In genomic region chr19:5878362-5878722, GRCm38 (mm10) we compare ENCODE assay signal across 9 mouse cellular contexts. TPM values are rescaled to one million over a fixed set of nuclear protein-coding genes. Genes with fewer than 3 reads are reported as not detected.
DNase-seq lines count a peak whose midpoint lies in the region; ATAC-seq and TF ChIP-seq lines count a peak whose summit lies in the region.
"Had no signal": no experiment of that assay in that cellular context is flagged by ENCODE, and none has a peak within 500 bp of the region (broad histone marks: within the 10 kb centered on the region; RNA-seq: fewer than 3 reads in every experiment).

No protein-coding gene starts in this region.

- no peaks in the 10 kb centered on the region for H3K36me3 ChIP-seq in intestine, postnatal 0 days (ENCODE audit: control insufficient read depth, insufficient read depth)

- no peak for TF ChIP-seq POLR2A in lung, adult 2 months (IDR thresholded peaks at IDR 0.05; ENCODE audit: borderline replicate concordance, extremely low read depth, low read depth, low read length)

- WGBS in intestine, postnatal 0 days = 38% methylated on average over 7 of the region's 7 CpGs
- WGBS in lung, adult 2 months = 14% methylated on average over 7 of the region's 7 CpGs

- no peaks in the 10 kb centered on the region for H3K9me3 ChIP-seq in intestine, postnatal 0 days (ENCODE audit: control insufficient read depth)

- intact Hi-C loops in gastrocnemius, adult 2 months (cut with DNase I) = loop anchor here (2.0 kb wide), 1 partner anchor 86 kb away; no protein-coding TSS in a partner anchor
- intact Hi-C loops in gastrocnemius, postnatal 36 days (cut with DNase I) = loop anchor here (2.0 kb wide), 1 partner anchor 90 kb away; no protein-coding TSS in a partner anchor

- DNase-seq in gastrocnemius, adult 2 months = peak; percentile 62
- no peak for DNase-seq in gastrocnemius, postnatal 36 days
- DNase-seq in adrenal gland, postnatal 14 days = peak; percentile 92
- peak; percentile 60 for DNase-seq in lung, adult 2 months
- DNase-seq in testis, postnatal 14 days (ENCODE audit: low spot score) = peak; percentile 82

- no peak for ATAC-seq in intestine, postnatal 0 days
- no peak for ATAC-seq in frontal cortex, adult (ENCODE audit: low TSS enrichment)
- ATAC-seq in erythroblast, adult 5-6 weeks (replicated peaks; ENCODE audit: low FRiP score, poor library complexity, severe bottlenecking) = no peak

- no peak overlapping the region; the same call in 1 of the 2 replicates for H3K9ac ChIP-seq in intestine, postnatal 0 days (ENCODE audit: low read depth, low read length)

- H3K4me1 ChIP-seq in intestine, postnatal 0 days (replicated peaks; ENCODE audit: control insufficient read depth, insufficient read depth, low read length) = peaks cover 2% of the 10 kb centered on the region; the same call in 1 of the 2 replicates
- peaks cover 9% of the 10 kb centered on the region for H3K4me1 ChIP-seq in lung, adult 2 months (ENCODE audit: control insufficient read depth, insufficient read depth, low read length)

- H3K27me3 ChIP-seq in intestine, postnatal 0 days (replicated peaks; ENCODE audit: control insufficient read depth, insufficient read depth, low read length) = no peaks in the 10 kb centered on the region

- TF ChIP-seq CTCF in gastrocnemius, adult 2 months (IDR thresholded peaks at IDR 0.05) = no peak
- no peak for TF ChIP-seq CTCF in intestine, postnatal 0 days (IDR thresholded peaks at IDR 0.05; ENCODE audit: low read depth)
- TF ChIP-seq CTCF in lung, adult 2 months (IDR thresholded peaks at IDR 0.05; ENCODE audit: insufficient read depth, low read length) = no peak

- peak overlapping the region; percentile 68 for H3K4me3 ChIP-seq in gastrocnemius, adult 2 months
- H3K4me3 ChIP-seq in intestine, postnatal 0 days (ENCODE audit: low read depth, low read length) = no peak overlapping the region
- no peak overlapping the region for H3K4me3 ChIP-seq in lung, adult 2 months (replicated peaks; ENCODE audit: extremely low read depth, low read depth, low read length)
- H3K4me3 ChIP-seq: erythroblast, embryonic 14.5 days had no signal

- H3K27ac ChIP-seq in gastrocnemius, adult 2 months = peak overlapping the region; percentile 84
- H3K27ac ChIP-seq in intestine, postnatal 0 days (ENCODE audit: low read depth, low read length) = no peak overlapping the region

- 0 out of 2 replicates have a peak overlapping the region, but pooled peaks have one; percentile 21 for H3K4me2 ChIP-seq in intestine, postnatal 0 days (replicated peaks; ENCODE audit: low read depth)

RNA-seq across cellular contexts. Expression of gene Slc25a45, which starts 0.7 kb away (rescaled TPM):
- total RNA-seq in gastrocnemius, adult 2 months (2021) = under 1 TPM; 0.79 to 0.84 TPM
- 1 to 10 TPM in 1 of 2 experiments, under 1 TPM in 1; 0.99 to 1.0 TPM for total RNA-seq in gastrocnemius, postnatal 36 days (2021)
- 14.7 and 16.5 TPM in 2 replicates for total RNA-seq in adrenal gland, postnatal 14 days (2021)
- polyA plus RNA-seq in intestine, postnatal 0 days (2015; fragmentation: Nextera tagmentation; extraction: Ambion mirVana) = 3.8 and 4.0 TPM in 2 replicates
- 24.5 and 26.0 TPM in 2 replicates for polyA plus RNA-seq in lung, adult 2 months (2012; rRNA removed)
- total RNA-seq in erythroblast, adult 5-6 weeks (2015; ENCODE audit: low replicate concordance) = 14.0 and 14.6 TPM in 2 replicates
- total RNA-seq in erythroblast, adult 5-6 weeks (2017; ENCODE audit: low replicate concordance) = 10.0 and 11.3 TPM in 2 replicates
- polyA plus RNA-seq: erythroblast, embryonic 14.5 days had no signal

RNA-seq across cellular contexts. Expression of gene Frmd8, which starts 3.3 kb away (rescaled TPM):
- 1 to 10 TPM; 3.4 to 4.0 TPM for total RNA-seq in gastrocnemius, adult 2 months (2021)
- 1 to 10 TPM; 4.5 to 5.0 TPM for total RNA-seq in gastrocnemius, postnatal 36 days (2021)
- 26.0 and 34.5 TPM in 2 replicates for total RNA-seq in adrenal gland, postnatal 14 days (2021)
- polyA plus RNA-seq in intestine, postnatal 0 days (2015; fragmentation: Nextera tagmentation; extraction: Ambion mirVana) = 21.7 and 24.0 TPM in 2 replicates
- polyA plus RNA-seq in lung, adult 2 months (2012; rRNA removed) = 32.1 and 37.8 TPM in 2 replicates
- total RNA-seq in erythroblast, adult 5-6 weeks (2015; ENCODE audit: low replicate concordance) = 5.4 and 6.0 TPM in 2 replicates
- total RNA-seq in erythroblast, adult 5-6 weeks (2017; ENCODE audit: low replicate concordance) = 4.2 and 6.8 TPM in 2 replicates

RNA-seq across cellular contexts. Expression of gene Tigd3, which starts 15.6 kb away (rescaled TPM):
- under 1 TPM; 0.10 to 0.20 TPM for total RNA-seq in gastrocnemius, adult 2 months (2021)
- under 1 TPM in 1 of 2 experiments, not detected in 1; 0.20 TPM for total RNA-seq in gastrocnemius, postnatal 36 days (2021)
- total RNA-seq in adrenal gland, postnatal 14 days (2021) = 1.4 and 1.7 TPM in 2 replicates
- 1.0 and 1.2 TPM in 2 replicates for polyA plus RNA-seq in intestine, postnatal 0 days (2015; fragmentation: Nextera tagmentation; extraction: Ambion mirVana)
- polyA plus RNA-seq in lung, adult 2 months (2012; rRNA removed) = 1.1 and 1.2 TPM in 2 replicates
- total RNA-seq in erythroblast, adult 5-6 weeks (2015; ENCODE audit: low replicate concordance) = 0.38 and 1.0 TPM in 2 replicates
- 3.1 and 6.1 TPM in 2 replicates for total RNA-seq in erythroblast, adult 5-6 weeks (2017; ENCODE audit: low replicate concordance)

RNA-seq across cellular contexts. Expression of gene Dpf2, which starts 34.5 kb away (rescaled TPM):
- total RNA-seq in gastrocnemius, adult 2 months (2021) = 10 to 100 TPM; 87.8 to 88.4 TPM
- 10 to 100 TPM; 75.1 to 81.4 TPM for total RNA-seq in gastrocnemius, postnatal 36 days (2021)
- 118 and 119 TPM in 2 replicates for total RNA-seq in adrenal gland, postnatal 14 days (2021)
- polyA plus RNA-seq in intestine, postnatal 0 days (2015; fragmentation: Nextera tagmentation; extraction: Ambion mirVana) = 49.9 and 51.9 TPM in 2 replicates
- polyA plus RNA-seq in lung, adult 2 months (2012; rRNA removed) = 87.1 and 103 TPM in 2 replicates
- total RNA-seq in erythroblast, adult 5-6 weeks (2015; ENCODE audit: low replicate concordance) = 19.4 and 34.3 TPM in 2 replicates
- total RNA-seq in erythroblast, adult 5-6 weeks (2017; ENCODE audit: low replicate concordance) = 58.8 and 71.4 TPM in 2 replicates

RNA-seq across cellular contexts. Expression of gene Cdc42ep2, which starts 46.3 kb away (rescaled TPM):
- 10 to 100 TPM in 1 of 2 experiments, 1 to 10 TPM in 1; 8.2 to 14.3 TPM for total RNA-seq in gastrocnemius, adult 2 months (2021)
- 10 to 100 TPM; 10.1 to 12.4 TPM for total RNA-seq in gastrocnemius, postnatal 36 days (2021)
- 9.6 and 9.7 TPM in 2 replicates for total RNA-seq in adrenal gland, postnatal 14 days (2021)
- 6.5 and 6.6 TPM in 2 replicates for polyA plus RNA-seq in intestine, postnatal 0 days (2015; fragmentation: Nextera tagmentation; extraction: Ambion mirVana)
- 22.2 and 24.1 TPM in 2 replicates for polyA plus RNA-seq in lung, adult 2 months (2012; rRNA removed)
- total RNA-seq in erythroblast, adult 5-6 weeks (2015; ENCODE audit: low replicate concordance) = 0.38 and 0.42 TPM in 2 replicates
- 0.42 TPM in 1 of 2 replicates, not detected in the other for total RNA-seq in erythroblast, adult 5-6 weeks (2017; ENCODE audit: low replicate concordance)

Comparison
In these comparisons a context has a peak if more than half of its experiments do, and no peak if none do; other contexts are left out.
1. DNase-seq: peak in gastrocnemius, adult 2 months (single experiment), adrenal gland, postnatal 14 days (single experiment), lung, adult 2 months (single experiment) and testis, postnatal 14 days (single experiment); none in gastrocnemius, postnatal 36 days (0 of 2).